Mouse (Mus musculus): ENCODE data around the gene Ltbp1. TPM values are rescaled to one million over a fixed set of nuclear protein-coding genes. Genes with fewer than 3 reads are reported as not detected.

The Ltbp1 gene
- polyA plus RNA-seq, 1 experiment = 12.2 TPM

GRCm38 (mm10) chr17:74987067-74987466, 18.3 kb upstream of the Ltbp1 start:
- no peak overlapping the region for H3K4me3 ChIP-seq (ENCODE audit: low read depth, low read length)
- TF ChIP-seq POLR2A (IDR thresholded peaks at IDR 0.05; ENCODE audit: low read depth, low read length) (no peak), CTCF (IDR thresholded peaks at IDR 0.05; ENCODE audit: extremely low read depth, insufficient read length, insufficient replicate concordance, low read depth, low read length) (no peak)
- no peaks in the 10 kb centered on the region for H3K36me3 ChIP-seq (ENCODE audit: control insufficient read depth, insufficient read depth, low read length)
- no peaks in the 10 kb centered on the region for H3K27me3 ChIP-seq (ENCODE audit: control insufficient read depth, insufficient read depth, low read length)
- WGBS = 73% methylated on average over 1 of the region's 1 CpGs
- H3K4me1 ChIP-seq (ENCODE audit: control insufficient read depth, insufficient read depth, insufficient read length, low read length) = no peaks in the 10 kb centered on the region
- H3K27ac ChIP-seq (ENCODE audit: insufficient read depth, low read depth, low read length) = no peak overlapping the region

DNA sequence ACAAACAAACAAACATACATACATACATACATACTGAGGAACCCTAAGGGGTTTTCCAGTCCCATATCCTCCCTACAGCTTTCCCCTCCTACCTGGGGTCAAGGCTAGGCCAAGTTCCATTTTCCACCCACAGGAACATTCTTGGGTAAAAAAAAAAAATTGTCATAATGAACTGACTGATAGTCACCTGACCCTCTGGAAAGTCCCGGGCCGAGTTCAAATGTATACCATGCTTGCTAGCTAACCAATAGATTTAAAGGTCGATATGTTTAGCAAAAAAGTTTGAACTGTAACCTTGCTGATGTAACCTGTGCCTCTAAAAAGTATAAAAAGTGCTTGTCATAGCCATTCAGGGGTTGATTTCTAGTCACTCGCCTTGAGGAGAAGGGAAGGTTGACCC, 15.7 kb upstream of the Ltbp1 start:
- TF ChIP-seq POLR2A (IDR thresholded peaks at IDR 0.05; ENCODE audit: low read depth, low read length) = no peak
- TF ChIP-seq CTCF (IDR thresholded peaks at IDR 0.05; ENCODE audit: extremely low read depth, insufficient read length, insufficient replicate concordance, low read depth, low read length) = no peak
- H3K36me3 ChIP-seq (ENCODE audit: control insufficient read depth, insufficient read depth, low read length) = no peaks in the 10 kb centered on the region
- H3K27ac ChIP-seq (ENCODE audit: insufficient read depth, low read depth, low read length) = no peak overlapping the region
- 88% methylated on average over 4 of the region's 4 CpGs for WGBS
- no peaks in the 10 kb centered on the region for H3K4me1 ChIP-seq (ENCODE audit: control insufficient read depth, insufficient read depth, insufficient read length, low read length)
- no peaks in the 10 kb centered on the region for H3K27me3 ChIP-seq (ENCODE audit: control insufficient read depth, insufficient read depth, low read length)
- no peak overlapping the region for H3K4me3 ChIP-seq (ENCODE audit: low read depth, low read length)

- Histone ChIP-seq H3K4me3 (ENCODE audit: low read depth, low read length) (no peak overlapping the region), H3K27me3 (ENCODE audit: control insufficient read depth, insufficient read depth, low read length) (no peaks in the 10 kb centered on the region), H3K27ac (ENCODE audit: insufficient read depth, low read depth, low read length) (no peak overlapping the region), H3K4me1 (ENCODE audit: control insufficient read depth, insufficient read depth, insufficient read length, low read length) (no peaks in the 10 kb centered on the region), H3K36me3 (ENCODE audit: control insufficient read depth, insufficient read depth, low read length) (no peaks in the 10 kb centered on the region)
- 80% methylated on average over 3 of the region's 3 CpGs for WGBS
- TF ChIP-seq POLR2A (IDR thresholded peaks at IDR 0.05; ENCODE audit: low read depth, low read length) (no peak), CTCF (IDR thresholded peaks at IDR 0.05; ENCODE audit: extremely low read depth, insufficient read length, insufficient replicate concordance, low read depth, low read length) (no peak)
Observed at GRCm38 (mm10) chr17:74990561-74990960, 14.8 kb upstream of the Ltbp1 start.

DNA sequence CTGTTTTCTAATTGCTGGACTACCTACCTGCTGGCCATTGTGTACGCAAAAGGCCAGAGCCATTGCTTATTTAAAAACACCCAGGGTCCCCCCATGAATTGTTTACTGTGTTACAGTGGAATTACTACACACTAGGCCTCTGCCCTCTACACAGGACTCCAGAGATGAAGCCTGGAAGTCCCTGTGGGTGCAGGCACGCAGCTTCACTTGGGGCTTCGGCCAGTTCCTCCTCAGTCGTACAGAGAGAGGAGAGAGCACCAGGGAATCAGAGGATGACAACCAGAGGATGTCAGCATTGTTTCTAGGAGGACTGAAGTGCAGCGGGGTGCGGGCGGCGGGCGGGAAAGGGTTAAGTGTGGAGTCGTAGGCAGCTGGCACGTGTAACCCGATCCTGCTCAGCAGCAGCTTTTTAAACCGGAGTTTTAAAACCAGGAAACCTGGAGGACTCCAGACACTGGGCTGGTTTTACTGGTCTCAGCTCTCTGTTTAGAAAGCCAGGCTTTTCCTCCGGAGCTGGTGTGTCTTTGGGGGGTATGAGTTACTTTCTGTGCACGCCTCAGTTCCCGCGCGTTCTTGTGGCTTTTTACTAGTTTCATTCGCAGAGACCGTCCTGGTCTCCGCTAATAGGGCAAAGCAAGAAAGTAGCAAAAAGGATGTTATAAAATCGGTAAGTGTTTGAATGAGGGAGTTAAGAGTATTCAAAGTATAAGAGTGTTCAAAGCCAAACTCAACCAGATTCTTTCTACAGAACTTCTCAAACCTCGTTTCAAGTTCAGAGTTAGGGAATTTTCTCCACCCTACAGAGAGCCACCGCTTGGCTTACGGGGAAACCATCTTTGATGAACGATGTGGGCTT, 11.4 kb upstream of the Ltbp1 start:
- no peaks in the 10 kb centered on the region for H3K36me3 ChIP-seq (ENCODE audit: control insufficient read depth, insufficient read depth, low read length)
- H3K27ac ChIP-seq (ENCODE audit: insufficient read depth, low read depth, low read length) = no peak overlapping the region
- H3K4me3 ChIP-seq (ENCODE audit: low read depth, low read length) = peak overlapping the region; percentile 36
- H3K27me3 ChIP-seq (ENCODE audit: control insufficient read depth, insufficient read depth, low read length) = no peaks in the 10 kb centered on the region
- H3K4me1 ChIP-seq (ENCODE audit: control insufficient read depth, insufficient read depth, insufficient read length, low read length) = no peaks in the 10 kb centered on the region
- no peak for TF ChIP-seq POLR2A (IDR thresholded peaks at IDR 0.05; ENCODE audit: low read depth, low read length)
- TF ChIP-seq CTCF (IDR thresholded peaks at IDR 0.05; ENCODE audit: extremely low read depth, insufficient read length, insufficient replicate concordance, low read depth, low read length) = no peak
- WGBS = 8% methylated on average over 26 of the region's 26 CpGs

- Histone ChIP-seq H3K27me3 (ENCODE audit: control insufficient read depth, insufficient read depth, low read length) (no peaks in the 10 kb centered on the region), H3K4me3 (ENCODE audit: low read depth, low read length) (no peak overlapping the region), H3K4me1 (ENCODE audit: control insufficient read depth, insufficient read depth, insufficient read length, low read length) (no peaks in the 10 kb centered on the region), H3K27ac (ENCODE audit: insufficient read depth, low read depth, low read length) (no peak overlapping the region), H3K36me3 (ENCODE audit: control insufficient read depth, insufficient read depth, low read length) (no peaks in the 10 kb centered on the region)
- 16% methylated on average over 4 of the region's 4 CpGs for WGBS
- no peak for TF ChIP-seq CTCF (IDR thresholded peaks at IDR 0.05; ENCODE audit: extremely low read depth, insufficient read length, insufficient replicate concordance, low read depth, low read length)
- no peak for TF ChIP-seq POLR2A (IDR thresholded peaks at IDR 0.05; ENCODE audit: low read depth, low read length)
Observed at GRCm38 (mm10) chr17:74994582-74994893, 10.8 kb upstream of the Ltbp1 start.

DNA sequence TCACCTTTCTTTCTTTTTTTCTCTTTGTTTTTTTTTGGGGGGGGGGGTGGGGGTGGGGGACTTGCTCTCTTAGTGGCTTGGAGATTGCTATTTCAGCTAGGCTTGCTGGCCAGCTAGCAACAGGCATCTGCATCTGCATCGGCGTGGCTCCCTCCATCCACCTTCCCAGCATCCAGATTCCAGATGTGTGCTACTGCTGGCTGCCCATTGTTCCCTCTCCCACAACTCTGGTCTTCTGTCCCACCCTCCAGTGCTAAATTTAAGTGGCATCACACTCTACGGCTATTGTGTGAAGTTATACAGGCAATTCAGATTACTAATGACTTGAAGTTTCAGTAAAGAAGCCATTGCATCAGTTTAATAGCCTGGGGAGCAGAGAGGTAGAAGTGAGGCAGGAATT, 10.1 kb upstream of the Ltbp1 start:
- Histone ChIP-seq H3K27me3 (ENCODE audit: control insufficient read depth, insufficient read depth, low read length) (no peaks in the 10 kb centered on the region), H3K27ac (ENCODE audit: insufficient read depth, low read depth, low read length) (no peak overlapping the region), H3K36me3 (ENCODE audit: control insufficient read depth, insufficient read depth, low read length) (no peaks in the 10 kb centered on the region), H3K4me1 (ENCODE audit: control insufficient read depth, insufficient read depth, insufficient read length, low read length) (no peaks in the 10 kb centered on the region), H3K4me3 (ENCODE audit: low read depth, low read length) (no peak overlapping the region)
- WGBS = 89% methylated on average over 3 of the region's 3 CpGs
- TF ChIP-seq POLR2A (IDR thresholded peaks at IDR 0.05; ENCODE audit: low read depth, low read length) = no peak

GRCm38 (mm10) chr17:75000066-75000465, 5.3 kb upstream of the Ltbp1 start:
- 74% methylated on average over 2 of the region's 2 CpGs for WGBS

More at GRCm38 (mm10) chr17:75000066-75000465, 5.3 kb upstream of the Ltbp1 start:
- H3K36me3 ChIP-seq (ENCODE audit: control insufficient read depth, insufficient read depth, low read length) = no peaks in the 10 kb centered on the region
- H3K27me3 ChIP-seq (ENCODE audit: control insufficient read depth, insufficient read depth, low read length) = peaks cover 6% of the 10 kb centered on the region
- no peak overlapping the region for H3K27ac ChIP-seq (ENCODE audit: insufficient read depth, low read depth, low read length)
- TF ChIP-seq POLR2A (IDR thresholded peaks at IDR 0.05; ENCODE audit: low read depth, low read length) (no peak), CTCF (IDR thresholded peaks at IDR 0.05; ENCODE audit: extremely low read depth, insufficient read length, insufficient replicate concordance, low read depth, low read length) (no peak)
- no peaks in the 10 kb centered on the region for H3K4me1 ChIP-seq (ENCODE audit: control insufficient read depth, insufficient read depth, insufficient read length, low read length)
- H3K4me3 ChIP-seq (ENCODE audit: low read depth, low read length) = no peak overlapping the region
